Mouse (Mus musculus) forebrain, embryonic 12.5 days (tissue): Measurements from ENCODE around the gene Phex. TPM values are rescaled to one million over a fixed set of nuclear protein-coding genes. Genes with fewer than 3 reads are reported as not detected.

Experiments
- ATAC-seq: fragments of 200-750 bp; cut with Nextera tagmentation; 2 replicates; pipeline ENCODE4 v1.8.0; 2017; ENCODE audit warnings: moderate TSS enrichment; ENCODE audit not compliant: low FRiP score
- H3K27ac ChIP-seq: fragments of 300-500 bp; sonication (generic); 2 replicates; pipeline ENCODE4 v1.5.1; 2016; ENCODE audit warnings: mild to moderate bottlenecking
- H3K27me3 ChIP-seq: fragments of 300-500 bp; sonication (generic); 2 replicates; pipeline ENCODE4 v1.6.1; 2016; ENCODE audit warnings: mild to moderate bottlenecking
- H3K36me3 ChIP-seq: fragments of 300-500 bp; sonication (generic); replicated peaks from 2 replicates; pipeline ENCODE4 v1.6.1; 2016; ENCODE audit warnings: mild to moderate bottlenecking
- H3K4me1 ChIP-seq: fragments of 300-500 bp; sonication (generic); 2 replicates; pipeline ENCODE4 v1.6.1; 2016
- H3K4me2 ChIP-seq: fragments of 300-500 bp; sonication (generic); 2 replicates; pipeline ENCODE4 v1.6.1; 2016; ENCODE audit warnings: mild to moderate bottlenecking, moderate library complexity
- H3K4me3 ChIP-seq: fragments of 300-500 bp; sonication (generic); replicated peaks from 2 replicates; pipeline ENCODE4 v1.5.1; 2016; ENCODE audit warnings: mild to moderate bottlenecking
- H3K9ac ChIP-seq: fragments of 300-500 bp; sonication (generic); 2 replicates; pipeline ENCODE4 v1.6.1; 2016; ENCODE audit warnings: mild to moderate bottlenecking
- H3K9me3 ChIP-seq: fragments of 300-500 bp; sonication (generic); 2 replicates; pipeline ENCODE4 v1.6.1; 2016
- WGBS: fragments of 180-500 bp; shearing (Covaris S2); methylation state at CpG from one replicate; pipeline ENCODE4 v1.1.7; 2016; 5-methylcytosine and 5-hydroxymethylcytosine counted together
- microRNA-seq: library from miRNA; unstranded; fragments of <30 nt; microRNA quantifications from one replicate; pipeline ENCODE4, GENCODE M21; 2017
- polyA plus RNA-seq: library from polyadenylated mRNA; unstranded; fragments of >200 nt; fragmentation: Nextera tagmentation; extraction: Ambion mirVana; gene quantifications from 2 replicates; pipeline ENCODE4 v1.2.1, GENCODE M21; 2016

The Phex gene
- polyA plus RNA-seq, 1 experiment from 2014 or later, result 0.15 TPM

- Histone ChIP-seq H3K4me1 (no peaks in the 10 kb centered on the region), H3K9me3 (no peaks in the 10 kb centered on the region), H3K27me3 (no peaks in the 10 kb centered on the region), H3K27ac (no peak overlapping the region), H3K36me3 (no peaks in the 10 kb centered on the region), H3K4me2 (no peak overlapping the region), H3K4me3 (no peak overlapping the region), H3K9ac (no peak overlapping the region)
- ATAC-seq, result no peak
- WGBS, result 51% methylated on average over 3 of the region's 3 CpGs
These were observed 251.0 kb downstream of the Phex start for GRCm38 (mm10) chrX:157164142-157164541.

GRCm38 (mm10) chrX:157163394-157163793 lies 251.7 kb downstream of the Phex start:
- no peak overlapping the region for H3K9ac ChIP-seq
- H3K4me2 ChIP-seq, result no peak overlapping the region
- no peaks in the 10 kb centered on the region for H3K4me1 ChIP-seq
- H3K4me3 ChIP-seq, result no peak overlapping the region
- no peaks in the 10 kb centered on the region for H3K36me3 ChIP-seq
- no peak overlapping the region for H3K27ac ChIP-seq
- no peaks in the 10 kb centered on the region for H3K9me3 ChIP-seq
- 74% methylated on average over 2 of the region's 2 CpGs for WGBS
- no peak for ATAC-seq
- no peaks in the 10 kb centered on the region for H3K27me3 ChIP-seq

GRCm38 (mm10) chrX:157144675-157145074 lies 270.4 kb downstream of the Phex start:
- no peak overlapping the region for H3K4me2 ChIP-seq
- no peak overlapping the region for H3K4me3 ChIP-seq
- ATAC-seq, result no peak
- H3K4me1 ChIP-seq, result no peaks in the 10 kb centered on the region
- no peak overlapping the region for H3K27ac ChIP-seq
- no peak overlapping the region for H3K9ac ChIP-seq
- H3K27me3 ChIP-seq, result no peaks in the 10 kb centered on the region
- no peaks in the 10 kb centered on the region for H3K9me3 ChIP-seq
- no peaks in the 10 kb centered on the region for H3K36me3 ChIP-seq

- H3K4me1 ChIP-seq, result no peaks in the 10 kb centered on the region
- H3K4me2 ChIP-seq, result no peak overlapping the region
- WGBS, result 74% methylated on average over 6 of the region's 6 CpGs
- H3K4me3 ChIP-seq, result no peak overlapping the region
- no peaks in the 10 kb centered on the region for H3K27me3 ChIP-seq
- no peaks in the 10 kb centered on the region for H3K9me3 ChIP-seq
- H3K27ac ChIP-seq, result no peak overlapping the region
- H3K9ac ChIP-seq, result no peak overlapping the region
- no peak for ATAC-seq
- no peaks in the 10 kb centered on the region for H3K36me3 ChIP-seq
These were observed 275.5 kb downstream of the Phex start for GRCm38 (mm10) chrX:157139601-157140000.

Small RNA genes lying within 50 kb of the gene (microRNA-seq; reads per million reads assigned to microRNA genes)
- gene Gm23798, result not detected

Other genes with a start within 250 kb of the Phex start
- gene Sms, start 77.0 kb upstream of the Phex start, polyA plus RNA-seq, result 108 and 122 TPM in 2 replicates
- gene Yy2, start 153.7 kb upstream of the Phex start, polyA plus RNA-seq, result 5.1 and 6.1 TPM in 2 replicates
- 25.3 and 25.4 TPM in 2 replicates for gene Mbtps2, start 183.4 kb upstream of the Phex start, polyA plus RNA-seq